Mouse (Mus musculus) stomach, embryonic 14.5 days (tissue): ENCODE results near the gene Pnmal2. TPM values are rescaled to one million over a fixed set of nuclear protein-coding genes. Genes with fewer than 3 reads are reported as not detected.

Experiments
- ATAC-seq: fragments of 200-750 bp; cut with Nextera tagmentation; 2 replicates; pipeline ENCODE4 v1.8.0; 2017; ENCODE audit warnings: low read depth, moderate TSS enrichment; ENCODE audit not compliant: insufficient number of reproducible peaks, insufficient read depth, low FRiP score
- H3K27ac ChIP-seq: fragments of 300-500 bp; sonication (generic); 2 replicates; pipeline ENCODE4 v1.5.1; 2014; ENCODE audit warnings: mild to moderate bottlenecking, low read length, moderate library complexity, mixed read lengths
- H3K27me3 ChIP-seq: fragments of 300-500 bp; sonication (generic); 2 replicates; pipeline ENCODE4 v1.6.1; 2014; ENCODE audit warnings: low read length, control low read depth, mixed read lengths; ENCODE audit not compliant: control insufficient read depth, insufficient read depth
- H3K36me3 ChIP-seq: fragments of 300-500 bp; sonication (generic); 2 replicates; pipeline ENCODE4 v1.6.1; 2014; ENCODE audit warnings: mild to moderate bottlenecking, control low read depth, low read length, moderate library complexity, mixed read lengths; ENCODE audit not compliant: control insufficient read depth, insufficient read depth
- H3K4me1 ChIP-seq: fragments of 300-500 bp; sonication (generic); 2 replicates; pipeline ENCODE4 v1.6.1; 2014; ENCODE audit warnings: low read length, control low read depth, mixed read lengths; ENCODE audit not compliant: control insufficient read depth, insufficient read depth
- H3K4me2 ChIP-seq: fragments of 300-500 bp; sonication (generic); replicated peaks from 2 replicates; pipeline ENCODE4 v1.6.1; 2014; ENCODE audit warnings: low read depth, low read length, control low read depth
- H3K4me3 ChIP-seq: fragments of 300-500 bp; sonication (generic); 2 replicates; pipeline ENCODE4 v1.5.1; 2014; ENCODE audit warnings: low read depth, low read length, control low read depth
- H3K9ac ChIP-seq: fragments of 300-500 bp; sonication (generic); replicated peaks from 2 replicates; pipeline ENCODE4 v1.6.1; 2014; ENCODE audit warnings: low read depth, mild to moderate bottlenecking, control low read depth, low read length, moderate library complexity, mixed read lengths
- H3K9me3 ChIP-seq: fragments of 300-500 bp; sonication (generic); 2 replicates; pipeline ENCODE4 v1.6.1; 2016; ENCODE audit warnings: low read depth, low read length, control low read depth; ENCODE audit not compliant: control insufficient read depth
- WGBS: fragments of 180-500 bp; shearing (Covaris S2); extraction: QIAGEN DNeasy Blood & Tissue Kit; methylation state at CpG from one replicate; pipeline ENCODE4 v1.1.7; 2014; 5-methylcytosine and 5-hydroxymethylcytosine counted together
- polyA plus RNA-seq: library from polyadenylated mRNA; unstranded; fragments of >200 nt; fragmentation: Nextera tagmentation; extraction: Ambion mirVana; gene quantifications from 2 replicates; pipeline ENCODE4 v1.2.1, GENCODE M21; 2014

The Pnmal2 gene
- polyA plus RNA-seq, 1 experiment from 2014 or later, result 8.8 TPM

- H3K36me3 ChIP-seq, result no peaks in the 10 kb centered on the region
- no peak overlapping the region for H3K4me2 ChIP-seq
- no peaks in the 10 kb centered on the region for H3K9me3 ChIP-seq
- no peak overlapping the region for H3K4me3 ChIP-seq
- 50% methylated on average over 8 of the region's 8 CpGs for WGBS
- H3K27ac ChIP-seq, result no peak overlapping the region
- H3K27me3 ChIP-seq, result no peaks in the 10 kb centered on the region
- H3K9ac ChIP-seq, result no peak overlapping the region
- H3K4me1 ChIP-seq, result peaks cover 3% of the 10 kb centered on the region; the same call in 1 of the 2 replicates
- ATAC-seq, result no peak
Observed at GRCm38 (mm10) chr7:16976298-16976697, 31.8 kb downstream of the Pnmal2 start.

DNA sequence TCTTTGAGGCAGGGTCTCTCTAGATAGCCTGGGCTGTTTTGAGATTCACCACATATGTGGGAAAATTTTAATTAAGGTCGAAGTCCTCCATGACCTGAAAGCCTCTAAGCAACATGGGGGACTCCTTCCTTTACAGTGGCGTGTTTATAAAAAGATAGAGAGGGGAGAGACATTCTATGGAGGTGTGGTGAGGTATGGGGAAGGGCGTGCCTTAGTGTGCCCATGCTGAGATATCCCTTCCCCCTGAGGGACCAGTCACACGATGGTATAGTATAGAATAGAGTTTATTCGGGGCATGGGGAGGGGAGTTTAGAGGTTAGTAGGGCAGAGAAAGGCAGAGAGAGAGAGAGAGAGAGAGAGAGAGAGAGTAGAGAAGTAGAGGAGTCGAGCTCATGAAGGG is 33.7 kb downstream of the Pnmal2 start:
- Histone ChIP-seq H3K36me3 (no peaks in the 10 kb centered on the region), H3K4me1 (peaks cover 3% of the 10 kb centered on the region; the same call in 1 of the 2 replicates), H3K27ac (no peak overlapping the region), H3K9ac (no peak overlapping the region), H3K9me3 (no peaks in the 10 kb centered on the region), H3K4me2 (no peak overlapping the region), H3K27me3 (no peaks in the 10 kb centered on the region), H3K4me3 (no peak overlapping the region)
- ATAC-seq, result no peak
- 66% methylated on average over 6 of the region's 6 CpGs for WGBS

- Histone ChIP-seq H3K4me2 (no peak overlapping the region), H3K36me3 (no peaks in the 10 kb centered on the region), H3K9me3 (no peaks in the 10 kb centered on the region), H3K4me1 (peaks cover 3% of the 10 kb centered on the region; the same call in 1 of the 2 replicates), H3K27me3 (no peaks in the 10 kb centered on the region), H3K4me3 (no peak overlapping the region), H3K27ac (no peak overlapping the region), H3K9ac (no peak overlapping the region)
- ATAC-seq, result no peak
- WGBS, result 94% methylated on average over 3 of the region's 3 CpGs
Observed at GRCm38 (mm10) chr7:16978593-16978992, 34.1 kb downstream of the Pnmal2 start.

DNA sequence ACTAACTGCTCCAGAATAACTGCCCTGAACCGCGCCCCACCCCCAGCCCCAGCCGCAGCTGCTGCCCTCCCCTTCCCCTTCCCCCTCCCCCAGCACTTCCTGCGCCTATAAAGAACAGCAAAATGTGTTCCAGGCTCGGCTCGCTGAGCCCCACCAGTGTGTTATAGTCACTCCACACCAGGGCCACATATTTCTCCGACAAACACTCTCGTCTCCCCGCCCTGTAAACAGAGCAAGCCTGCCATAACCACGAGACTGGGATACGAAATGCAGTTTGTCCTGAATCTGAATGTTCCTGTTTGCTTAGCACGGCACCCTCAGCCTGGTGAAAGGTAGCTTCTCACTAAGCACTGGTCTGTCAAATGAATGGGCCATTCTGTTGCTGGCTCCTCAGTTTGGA is 35.9 kb downstream of the Pnmal2 start:
- H3K36me3 ChIP-seq, result no peaks in the 10 kb centered on the region
- no peak overlapping the region for H3K9ac ChIP-seq
- H3K4me3 ChIP-seq, result 0 out of 2 replicates have a peak overlapping the region, but pooled peaks have one; percentile 8
- peak overlapping the region; percentile 76 for H3K27ac ChIP-seq
- peaks cover 3% of the 10 kb centered on the region; the same call in 1 of the 2 replicates for H3K4me1 ChIP-seq
- no peaks in the 10 kb centered on the region for H3K9me3 ChIP-seq
- WGBS, result 4% methylated on average over 12 of the region's 12 CpGs
- H3K4me2 ChIP-seq, result peak overlapping the region; percentile 41
- ATAC-seq, result peak; percentile 67; the same call in 1 of the 2 replicates
- no peaks in the 10 kb centered on the region for H3K27me3 ChIP-seq

DNA sequence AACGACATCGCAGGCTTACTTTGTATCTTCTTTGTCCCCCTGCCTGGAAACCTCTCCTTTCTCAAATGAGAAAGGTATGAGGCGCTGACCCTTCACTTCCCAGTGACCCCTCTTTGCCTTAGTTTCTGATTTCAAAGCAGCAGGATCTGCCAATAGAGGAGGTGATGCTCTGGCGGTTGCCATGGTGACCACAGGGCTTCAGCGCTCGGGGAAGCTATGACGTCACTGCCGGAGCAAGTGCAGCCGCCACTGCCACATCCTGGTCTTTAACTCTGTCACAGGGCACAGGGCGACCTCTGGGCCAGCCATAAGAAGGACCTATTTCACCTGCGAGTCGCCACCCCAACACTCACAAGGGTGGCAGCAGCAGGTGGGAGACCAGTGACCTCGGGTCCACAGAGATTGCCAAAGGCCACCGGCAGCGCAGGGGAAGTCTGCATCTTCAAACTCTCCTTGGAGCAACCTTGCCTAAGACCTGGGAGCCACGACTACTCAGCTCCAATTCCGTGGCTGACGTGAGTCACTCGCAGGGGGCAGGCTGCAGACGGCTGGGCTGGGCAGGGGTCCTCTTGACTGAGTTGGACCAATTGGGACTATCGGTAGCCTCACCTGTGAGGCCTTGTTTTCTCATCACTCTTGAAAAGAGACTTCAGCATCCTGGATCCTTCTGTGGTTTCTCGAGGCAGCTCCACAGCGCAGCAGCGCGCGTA is 38.5 kb downstream of the Pnmal2 start, which contains the start of gene Gm42372:
Gene Gm42372, plus strand, starts transcription at position 228 of the 710 bp plus-strand sequence.
- H3K9ac ChIP-seq, result no peak within 1 kb of the TSS; the same call in 1 of the 2 replicates
- H3K4me3 ChIP-seq, result no peak within 1 kb of the TSS
- ATAC-seq, result no peak

GRCm38 (mm10) chr7:16987541-16988149 is 43.2 kb downstream of the Pnmal2 start:
- no peak overlapping the region for H3K4me2 ChIP-seq
- H3K4me1 ChIP-seq, result peaks cover 34% of the 10 kb centered on the region
- no peak overlapping the region for H3K4me3 ChIP-seq
- no peak for ATAC-seq
- no peak overlapping the region for H3K9ac ChIP-seq
- peak overlapping the region; percentile 52; the same call in 1 of the 2 replicates for H3K27ac ChIP-seq
- H3K36me3 ChIP-seq, result no peaks in the 10 kb centered on the region
- H3K9me3 ChIP-seq, result no peaks in the 10 kb centered on the region
- WGBS, result 31% methylated on average over 7 of the region's 7 CpGs
- no peaks in the 10 kb centered on the region for H3K27me3 ChIP-seq

More for the DNA sequence above, 38.5 kb downstream of the Pnmal2 start, which contains the start of gene Gm42372:
- Histone ChIP-seq H3K27ac (no peak within 1 kb of the TSS), H3K27me3 (no peaks in the 10 kb centered on the region), H3K4me1 (peaks cover 12% of the 10 kb centered on the region), H3K36me3 (no peaks in the 10 kb centered on the region), H3K9me3 (no peaks in the 10 kb centered on the region), H3K4me2 (no peak within 1 kb of the TSS)
- 27% methylated on average over 26 of the region's 26 CpGs for WGBS

- no peak overlapping the region for H3K4me2 ChIP-seq
- H3K36me3 ChIP-seq, result no peaks in the 10 kb centered on the region
- H3K9me3 ChIP-seq, result no peaks in the 10 kb centered on the region
- peak overlapping the region; percentile 52; the same call in 1 of the 2 replicates for H3K27ac ChIP-seq
- ATAC-seq, result peak; percentile 42; the same call in 1 of the 2 replicates
- H3K4me1 ChIP-seq, result peaks cover 34% of the 10 kb centered on the region
- no peak overlapping the region for H3K9ac ChIP-seq
- H3K27me3 ChIP-seq, result no peaks in the 10 kb centered on the region
- 23% methylated on average over 3 of the region's 3 CpGs for WGBS
- no peak overlapping the region for H3K4me3 ChIP-seq
Observed at GRCm38 (mm10) chr7:16988405-16988804, 43.9 kb downstream of the Pnmal2 start.

- no peak overlapping the region; the same call in 1 of the 2 replicates for H3K9ac ChIP-seq
- WGBS, result 30% methylated on average over 15 of the region's 15 CpGs
Observed at GRCm38 (mm10) chr7:16990006-16990744, 45.7 kb downstream of the Pnmal2 start.

More at GRCm38 (mm10) chr7:16990006-16990744, 45.7 kb downstream of the Pnmal2 start:
- H3K36me3 ChIP-seq, result no peaks in the 10 kb centered on the region
- no peaks in the 10 kb centered on the region for H3K9me3 ChIP-seq
- H3K27ac ChIP-seq, result peak overlapping the region; percentile 96
- peaks cover 38% of the 10 kb centered on the region for H3K4me1 ChIP-seq
- no peaks in the 10 kb centered on the region for H3K27me3 ChIP-seq
- ATAC-seq, result no peak
- no peak overlapping the region for H3K4me2 ChIP-seq
- no peak overlapping the region for H3K4me3 ChIP-seq
